Mouse (Mus musculus): ENCODE measurements at regions not wholly inside any gene's neighbourhood (a gene's known extent, or its start where the extent isn't known, plus 50 kb on each side); places are given as distances from the start of the nearest gene placed in this dataset.

DNA sequence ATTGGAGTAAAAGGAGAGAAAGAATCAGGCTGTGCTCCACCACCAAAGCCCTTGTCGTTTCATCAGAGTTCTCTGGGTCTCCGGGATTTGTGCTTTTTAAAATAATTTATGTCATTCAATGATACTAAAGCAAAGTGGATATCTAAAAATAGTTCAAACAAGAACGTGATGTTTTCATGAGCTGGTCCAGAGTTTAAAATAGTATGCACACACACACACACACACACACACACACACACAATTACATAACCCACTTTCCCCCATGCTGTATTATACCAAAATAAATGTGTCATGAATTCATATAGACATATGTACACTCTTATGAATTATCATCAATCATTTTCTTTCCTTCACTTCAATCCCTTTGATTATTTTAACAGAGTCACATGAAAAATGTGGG is 118.5 kb upstream of the Gdnf start:
- TF ChIP-seq CTCF (IDR thresholded peaks at IDR 0.05; ENCODE audit: extremely low read depth, insufficient read length, insufficient replicate concordance, low read depth, low read length), result no peak
- TF ChIP-seq POLR2A (IDR thresholded peaks at IDR 0.05; ENCODE audit: low read depth, low read length), result no peak
